Mouse (Mus musculus) intestine, embryonic 16.5 days (tissue): ENCODE measurements around the gene Spen. TPM values are rescaled to one million over a fixed set of nuclear protein-coding genes. Genes with fewer than 3 reads are reported as not detected.

Experiments
- ATAC-seq: fragments of 200-750 bp; cut with Nextera tagmentation; 2 replicates; pipeline ENCODE4 v1.8.0; 2017; ENCODE audit warnings: moderate TSS enrichment, moderate library complexity
- H3K27ac ChIP-seq: fragments of 300-500 bp; sonication (generic); 2 replicates; pipeline ENCODE4 v1.5.1; 2014; ENCODE audit warnings: mild to moderate bottlenecking, low read length
- H3K27me3 ChIP-seq: fragments of 300-500 bp; sonication (generic); replicated peaks from 2 replicates; pipeline ENCODE4 v1.6.1; 2014; ENCODE audit warnings: low read length, control low read depth, mixed read lengths; ENCODE audit not compliant: control insufficient read depth, insufficient read depth
- H3K36me3 ChIP-seq: fragments of 300-500 bp; sonication (generic); 2 replicates; pipeline ENCODE4 v1.6.1; 2014; ENCODE audit warnings: low read length, control low read depth; ENCODE audit not compliant: control insufficient read depth, insufficient read depth
- H3K4me1 ChIP-seq: fragments of 300-500 bp; sonication (generic); 2 replicates; pipeline ENCODE4 v1.6.1; 2014; ENCODE audit warnings: low read length, control low read depth, mixed read lengths; ENCODE audit not compliant: control insufficient read depth, insufficient read depth
- H3K4me2 ChIP-seq: fragments of 300-500 bp; sonication (generic); 2 replicates; pipeline ENCODE4 v1.6.1; 2014; ENCODE audit warnings: low read depth, low read length, control low read depth
- H3K4me3 ChIP-seq: fragments of 300-500 bp; sonication (generic); 2 replicates; pipeline ENCODE4 v1.5.1; 2014; ENCODE audit warnings: mild to moderate bottlenecking, low read length
- H3K9ac ChIP-seq: fragments of 300-500 bp; sonication (generic); 2 replicates; pipeline ENCODE4 v1.6.1; 2014; ENCODE audit warnings: low read depth, low read length
- H3K9me3 ChIP-seq: fragments of 300-500 bp; sonication (generic); 2 replicates; pipeline ENCODE4 v1.6.1; 2016; ENCODE audit warnings: low read length, control low read depth; ENCODE audit not compliant: control insufficient read depth
- WGBS: fragments of 180-500 bp; shearing (Covaris S2); extraction: QIAGEN DNeasy Blood & Tissue Kit; methylation state at CpG from one replicate; pipeline ENCODE4 v1.1.7; 2014; 5-methylcytosine and 5-hydroxymethylcytosine counted together
- polyA plus RNA-seq: library from polyadenylated mRNA; unstranded; fragments of >200 nt; fragmentation: Nextera tagmentation; extraction: Ambion mirVana; gene quantifications from 2 replicates; pipeline ENCODE4 v1.2.1, GENCODE M21; 2015

Spen gene
- polyA plus RNA-seq, 1 experiment from 2014 or later: 6.3 TPM

GRCm38 (mm10) chr4:141464722-141465121 is 73.7 kb downstream of the Spen start:
- Histone ChIP-seq H3K9me3 (no peaks in the 10 kb centered on the region), H3K27me3 (no peaks in the 10 kb centered on the region), H3K4me2 (no peak overlapping the region), H3K4me1 (peaks cover 5% of the 10 kb centered on the region; the same call in 1 of the 2 replicates), H3K4me3 (no peak overlapping the region), H3K9ac (no peak overlapping the region), H3K36me3 (peaks cover 33% of the 10 kb centered on the region), H3K27ac (no peak overlapping the region)
- no peak for ATAC-seq
- 74% methylated on average over 16 of the region's 16 CpGs for WGBS

GRCm38 (mm10) chr4:141463472-141463871 is 74.9 kb downstream of the Spen start:
- H3K9me3 ChIP-seq: no peaks in the 10 kb centered on the region
- no peak overlapping the region for H3K4me2 ChIP-seq
- no peak overlapping the region for H3K4me3 ChIP-seq
- peaks cover under 1% of the 10 kb centered on the region for H3K4me1 ChIP-seq
- H3K9ac ChIP-seq: no peak overlapping the region
- H3K36me3 ChIP-seq: peaks cover 30% of the 10 kb centered on the region
- no peaks in the 10 kb centered on the region for H3K27me3 ChIP-seq
- no peak for ATAC-seq
- H3K27ac ChIP-seq: no peak overlapping the region
- 76% methylated on average over 14 of the region's 14 CpGs for WGBS

GRCm38 (mm10) chr4:141461576-141461975 is 76.8 kb downstream of the Spen start:
- no peak overlapping the region for H3K27ac ChIP-seq
- WGBS: 89% methylated on average over 12 of the region's 12 CpGs
- H3K27me3 ChIP-seq: no peaks in the 10 kb centered on the region
- H3K4me2 ChIP-seq: no peak overlapping the region
- no peak for ATAC-seq
- H3K9ac ChIP-seq: no peak overlapping the region
- peaks cover 5% of the 10 kb centered on the region; the same call in 1 of the 2 replicates for H3K4me1 ChIP-seq
- H3K4me3 ChIP-seq: no peak overlapping the region
- peaks cover 23% of the 10 kb centered on the region for H3K36me3 ChIP-seq
- H3K9me3 ChIP-seq: no peaks in the 10 kb centered on the region

- 55% methylated on average over 12 of the region's 12 CpGs for WGBS
- Histone ChIP-seq H3K4me3 (no peak overlapping the region), H3K4me1 (peaks cover 5% of the 10 kb centered on the region; the same call in 1 of the 2 replicates), H3K27me3 (no peaks in the 10 kb centered on the region), H3K9ac (no peak overlapping the region), H3K9me3 (no peaks in the 10 kb centered on the region), H3K36me3 (peaks cover 19% of the 10 kb centered on the region), H3K27ac (no peak overlapping the region), H3K4me2 (no peak overlapping the region)
- ATAC-seq: peak; percentile 68
Observed at GRCm38 (mm10) chr4:141461088-141461487, 77.3 kb downstream of the Spen start.

- WGBS: 90% methylated on average over 4 of the region's 4 CpGs
Observed at GRCm38 (mm10) chr4:141460481-141460880, 77.9 kb downstream of the Spen start.

GRCm38 (mm10) chr4:141459766-141460165 is 78.6 kb downstream of the Spen start:
- 90% methylated on average over 9 of the region's 9 CpGs for WGBS
- Histone ChIP-seq H3K4me3 (no peak overlapping the region), H3K9ac (no peak overlapping the region), H3K36me3 (peaks cover 7% of the 10 kb centered on the region), H3K27me3 (no peaks in the 10 kb centered on the region), H3K9me3 (no peaks in the 10 kb centered on the region), H3K4me1 (peaks cover 5% of the 10 kb centered on the region; the same call in 1 of the 2 replicates), H3K27ac (no peak overlapping the region), H3K4me2 (no peak overlapping the region)
- ATAC-seq: no peak

More at GRCm38 (mm10) chr4:141460481-141460880, 77.9 kb downstream of the Spen start:
- Histone ChIP-seq H3K9me3 (no peaks in the 10 kb centered on the region), H3K4me1 (peaks cover 5% of the 10 kb centered on the region; the same call in 1 of the 2 replicates), H3K27me3 (no peaks in the 10 kb centered on the region), H3K4me2 (no peak overlapping the region), H3K36me3 (peaks cover 13% of the 10 kb centered on the region), H3K27ac (no peak overlapping the region), H3K4me3 (no peak overlapping the region), H3K9ac (no peak overlapping the region)
- ATAC-seq: no peak

GRCm38 (mm10) chr4:141458888-141459287 is 79.5 kb downstream of the Spen start:
- no peak overlapping the region for H3K27ac ChIP-seq
- ATAC-seq: no peak
- H3K9me3 ChIP-seq: no peaks in the 10 kb centered on the region
- H3K4me3 ChIP-seq: no peak overlapping the region
- peaks cover 5% of the 10 kb centered on the region; the same call in 1 of the 2 replicates for H3K4me1 ChIP-seq
- H3K36me3 ChIP-seq: no peaks in the 10 kb centered on the region; the same call in 1 of the 2 replicates
- WGBS: 68% methylated on average over 3 of the region's 3 CpGs
- H3K9ac ChIP-seq: no peak overlapping the region
- H3K27me3 ChIP-seq: no peaks in the 10 kb centered on the region
- H3K4me2 ChIP-seq: no peak overlapping the region

GRCm38 (mm10) chr4:141458236-141458635 is 80.2 kb downstream of the Spen start:
- Histone ChIP-seq H3K27me3 (no peaks in the 10 kb centered on the region), H3K4me2 (no peak overlapping the region), H3K4me3 (no peak overlapping the region), H3K27ac (no peak overlapping the region), H3K4me1 (peaks cover 5% of the 10 kb centered on the region; the same call in 1 of the 2 replicates), H3K36me3 (no peaks in the 10 kb centered on the region), H3K9ac (no peak overlapping the region), H3K9me3 (no peaks in the 10 kb centered on the region)
- 15% methylated on average over 7 of the region's 7 CpGs for WGBS
- ATAC-seq: peak; percentile 54

- peak; percentile 28; the same call in 1 of the 2 replicates for ATAC-seq
- no peak overlapping the region for H3K27ac ChIP-seq
- no peaks in the 10 kb centered on the region for H3K36me3 ChIP-seq
- no peak overlapping the region for H3K9ac ChIP-seq
- no peaks in the 10 kb centered on the region for H3K9me3 ChIP-seq
- no peak overlapping the region for H3K4me2 ChIP-seq
- H3K27me3 ChIP-seq: no peaks in the 10 kb centered on the region
- H3K4me3 ChIP-seq: no peak overlapping the region
- WGBS: 79% methylated on average over 14 of the region's 14 CpGs
- H3K4me1 ChIP-seq: peaks cover 5% of the 10 kb centered on the region; the same call in 1 of the 2 replicates
Observed at GRCm38 (mm10) chr4:141456193-141456938, 82.0 kb downstream of the Spen start.
